Mouse (Mus musculus) urinary bladder, postnatal 0 days (tissue): ENCODE measurements around the gene Spaca6. TPM values are rescaled to one million over a fixed set of nuclear protein-coding genes. Genes with fewer than 3 reads are reported as not detected.

Experiments
- microRNA counts: library from miRNA; unstranded; fragments of <30 nt; microRNA quantifications from one replicate; lab custom pipeline; 2016
- microRNA-seq: library from miRNA; unstranded; fragments of <30 nt; microRNA quantifications from one replicate; pipeline ENCODE4, GENCODE M21; 2016
- polyA plus RNA-seq: library from polyadenylated mRNA; unstranded; fragments of >200 nt; fragmentation: Nextera tagmentation; extraction: Ambion mirVana; gene quantifications from 2 replicates; pipeline ENCODE4 v1.2.1, GENCODE M21; 2015

Spaca6 gene
- polyA plus RNA-seq, result 17.1 and 18.1 TPM in 2 replicates

GRCm38 (mm10) chr17:17826751-17827657, at the start of gene Spaca6:
TSS of gene Spaca6 (plus strand) at chr17:17827158.

DNA sequence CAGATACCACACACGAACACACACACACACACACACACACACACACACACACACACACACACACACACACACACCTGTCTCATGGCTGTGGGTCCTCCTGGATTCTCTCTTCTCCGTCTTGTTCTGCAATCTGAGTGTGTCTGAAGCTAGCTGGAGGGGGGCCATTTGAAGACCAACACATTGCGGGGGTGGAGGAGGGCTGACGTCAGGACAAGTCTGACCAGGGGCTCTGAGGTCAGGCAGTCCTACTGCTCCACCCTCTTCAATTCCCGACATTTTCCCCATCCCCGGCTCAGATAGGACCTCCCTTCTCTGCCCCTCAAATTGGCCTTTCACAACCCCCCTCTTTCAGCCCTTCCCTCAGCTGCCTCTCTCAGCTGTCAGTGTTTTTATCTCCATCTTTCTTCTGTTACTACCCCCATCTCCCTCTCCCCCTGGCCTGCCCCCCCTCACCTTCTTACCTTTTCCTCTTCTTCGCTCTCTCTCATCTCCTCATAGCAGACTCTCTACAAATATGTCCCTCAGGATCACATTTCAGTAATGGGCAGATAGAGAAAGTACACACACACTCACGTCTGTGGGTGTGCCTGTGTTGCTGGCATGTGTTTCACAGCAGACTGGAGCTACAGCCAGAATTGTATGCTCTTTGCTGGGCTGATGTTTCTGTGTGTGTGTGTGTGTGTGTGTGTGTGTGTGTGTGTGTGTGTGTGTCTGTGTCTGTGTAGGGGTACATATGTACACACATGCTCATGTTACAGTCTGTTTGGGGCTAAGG, 28.3 kb downstream of the Spaca6 start, which contains the start of gene Has1:
Has1 (minus strand) TSS at position 142 of the 775 bp plus-strand sequence.

DNA sequence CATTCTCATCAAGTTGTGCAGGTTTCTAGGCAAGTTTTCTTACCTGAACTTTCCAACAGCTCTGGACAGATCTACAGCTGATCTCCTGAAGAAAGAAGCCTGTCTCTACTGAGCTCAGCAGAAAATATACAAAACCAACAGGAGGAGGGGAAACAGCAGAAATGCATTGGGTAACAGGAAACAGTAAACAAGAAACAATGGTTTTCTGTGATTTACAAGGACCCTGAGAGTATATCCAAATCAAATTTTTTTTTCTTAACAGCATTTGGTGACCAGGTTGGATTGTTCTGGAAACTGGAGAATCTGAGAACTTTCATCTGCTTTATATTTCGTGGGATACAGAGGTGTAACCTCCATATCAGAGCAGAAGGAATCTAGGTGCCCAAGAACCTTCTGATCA, 56.9 kb downstream of the Spaca6 start, which contains the start of gene Fpr1:
Fpr1 (minus strand) TSS at position 101 of the 400 bp plus-strand sequence.

GRCm38 (mm10) chr17:17887774-17888248, 60.9 kb downstream of the Spaca6 start, which contains the start of the genes Fpr2 and Fpr3:
TSS of gene Fpr2 (plus strand) at chr17:17887824.
TSS of gene Fpr3 (plus strand) at chr17:17887852.

MicroRNAs encoded within 50 kb of the gene (microRNA counts, 519-probe panel; counts per million panel counts)
- microRNA mmu-let-7e (lab: Ali Mortazavi, UCI) (5,198 counts per million, percentile 94 among the panel's probes with 10 or more counts), microRNA mmu-miR-125a-3p (lab: Ali Mortazavi, UCI) (3,306 counts per million, percentile 54 among the panel's probes with 10 or more counts), microRNA mmu-miR-125a-5p (lab: Ali Mortazavi, UCI) (5,474 counts per million, percentile 97 among the panel's probes with 10 or more counts), microRNA mmu-miR-99b (lab: Ali Mortazavi, UCI) (4,629 counts per million, percentile 86 among the panel's probes with 10 or more counts)

Small RNA genes lying within 50 kb of the gene (microRNA-seq; reads per million reads assigned to microRNA genes)
- not detected for gene Gm25927
- gene Mir125a, result 4,098 reads per million, percentile 87 among the genes with 10 or more reads in this experiment
- gene Mir99b, result 15,871 reads per million, percentile 96 among the genes with 10 or more reads in this experiment
- gene Mirlet7e, result not detected

Other genes starting within 250 kb of the Spaca6 start
- 6.3 and 7.0 TPM in 2 replicates for gene Lnpep, start 202.1 kb upstream of the Spaca6 start, polyA plus RNA-seq
- gene Vmn2r90, start 123.4 kb upstream of the Spaca6 start, polyA plus RNA-seq, result not detected in 2 replicates
- 8.1 and 12.4 TPM in 2 replicates for gene Has1, start 28.0 kb downstream of the Spaca6 start, polyA plus RNA-seq
- gene Fpr1, start 56.8 kb downstream of the Spaca6 start, polyA plus RNA-seq, result 0.75 and 5.9 TPM in 2 replicates
- gene Fpr2, start 60.7 kb downstream of the Spaca6 start, polyA plus RNA-seq, result 0.58 and 2.4 TPM in 2 replicates
- gene Fpr3, start 60.7 kb downstream of the Spaca6 start, polyA plus RNA-seq, result not detected in 2 replicates
- not detected in 2 replicates for gene Fpr-rs4, start 194.6 kb downstream of the Spaca6 start, polyA plus RNA-seq
- not detected in 2 replicates for gene Vmn2r124, start 222.3 kb downstream of the Spaca6 start, polyA plus RNA-seq